Mouse (Mus musculus) MEL (cell line): ENCODE results near the gene Nme2. TPM values are rescaled to one million over a fixed set of nuclear protein-coding genes. Genes with fewer than 3 reads are reported as not detected.
A peak's percentile ranks its signal among the peaks of the same experiment; 100 is the strongest.

Source experiments
- DNase-seq: peaks from one replicate; pipeline ENCODE4 v3.0.0; 2011; ENCODE audit warnings: low read depth, low spot score
- H3K27ac ChIP-seq: 2 replicates; pipeline ENCODE4 v1.5.1; 2012; ENCODE audit warnings: low read depth, mild to moderate bottlenecking, control low read depth, low read length, moderate library complexity; ENCODE audit not compliant: control insufficient read depth
- H3K27me3 ChIP-seq, 2 experiments: fragments of 150-350 bp in 1 of 2; sonication (generic) in 1 of 2; 2 replicates each; pipeline ENCODE4 v1.6.1; 2012; ENCODE audit warnings: low read length in 2 of 2, mild to moderate bottlenecking in 2 of 2, improper control_type of control experiment in 1 of 2, moderate library complexity in 1 of 2; ENCODE audit not compliant: insufficient read depth in 2 of 2, control insufficient read depth in 1 of 2
- H3K36me3 ChIP-seq, 2 experiments: 2 replicates each; pipeline ENCODE4 v1.6.1; 2012 to 2014; ENCODE audit warnings: low read length in 2 of 2, improper control_type of control experiment in 1 of 2, inconsistent platforms in 1 of 2, mild to moderate bottlenecking in 1 of 2; ENCODE audit not compliant: insufficient read depth in 2 of 2, control insufficient read depth in 1 of 2
- H3K4me1 ChIP-seq, 2 experiments: fragments of 150-350 bp in 1 of 2; sonication (generic) in 1 of 2; 2 replicates each; pipeline ENCODE4 v1.6.1; 2012; ENCODE audit warnings: low read length in 2 of 2, improper control_type of control experiment in 1 of 2, mild to moderate bottlenecking in 1 of 2; ENCODE audit not compliant: insufficient read depth in 2 of 2, control insufficient read depth in 1 of 2
- H3K4me3 ChIP-seq, 2 experiments: fragments of 150-350 bp in 1 of 2; sonication (generic) in 1 of 2; 2 replicates each; pipeline ENCODE4 v1.5.1; 2012; ENCODE audit warnings: low read depth in 2 of 2, low read length in 2 of 2, mild to moderate bottlenecking in 2 of 2, moderate library complexity in 2 of 2, control low read depth in 1 of 2, improper control_type of control experiment in 1 of 2; ENCODE audit not compliant: control insufficient read depth in 1 of 2, insufficient read depth in 1 of 2
- H3K79me2 ChIP-seq: 2 replicates; pipeline ENCODE4 v1.6.1; 2012; ENCODE audit warnings: mild to moderate bottlenecking, low read length, moderate library complexity; ENCODE audit not compliant: control insufficient read depth, poor library complexity, insufficient read depth
- H3K9ac ChIP-seq: 2 replicates; pipeline ENCODE4 v1.6.1; 2012; ENCODE audit warnings: low read depth, mild to moderate bottlenecking, control low read depth, low read length, moderate library complexity; ENCODE audit not compliant: control insufficient read depth, poor library complexity, severe bottlenecking
- H3K9me3 ChIP-seq: fragments of 150-350 bp; sonication (generic); replicated peaks from 2 replicates; pipeline ENCODE4 v1.6.1; 2012; ENCODE audit warnings: mild to moderate bottlenecking, low read length, improper control_type of control experiment, moderate library complexity; ENCODE audit not compliant: insufficient read depth
- BHLHE40 ChIP-seq: IDR thresholded peaks from 2 replicates; pipeline ENCODE4 v1.6.1; 2012; ENCODE audit warnings: low read depth, mild to moderate bottlenecking, inconsistent platforms, low read length, improper control_type of control experiment, borderline replicate concordance
- CHD1 ChIP-seq: IDR thresholded peaks from 2 replicates; pipeline ENCODE4 v1.6.1; 2012; ENCODE audit warnings: low read depth, mild to moderate bottlenecking, inconsistent platforms, low read length, improper control_type of control experiment
- CHD2 ChIP-seq: IDR thresholded peaks from 2 replicates; pipeline ENCODE4 v1.6.1; 2011; ENCODE audit warnings: low read length, improper control_type of control experiment
- ELF1 ChIP-seq: IDR thresholded peaks from 2 replicates; pipeline ENCODE4 v1.6.1; 2014; ENCODE audit warnings: low read depth, mild to moderate bottlenecking, inconsistent platforms, low read length, improper control_type of control experiment, moderate library complexity
- EP300 ChIP-seq, 2 experiments: IDR thresholded peaks; 2 replicates each; pipeline ENCODE4 v1.6.1; 2011; ENCODE audit warnings: improper control_type of control experiment in 2 of 2, low read length in 2 of 2, low read depth in 1 of 2, mild to moderate bottlenecking in 1 of 2
- ETS1 ChIP-seq: IDR thresholded peaks from 2 replicates; pipeline ENCODE4 v1.6.1; 2012; ENCODE audit warnings: low read depth, mild to moderate bottlenecking, inconsistent platforms, low read length, improper control_type of control experiment, moderate library complexity
- HCFC1 ChIP-seq: IDR thresholded peaks from 2 replicates; pipeline ENCODE4 v1.6.1; 2012; ENCODE audit warnings: low read depth, mild to moderate bottlenecking, inconsistent platforms, low read length, improper control_type of control experiment, moderate library complexity
- JUND ChIP-seq: IDR thresholded peaks from 2 replicates; pipeline ENCODE4 v1.6.1; 2011; ENCODE audit warnings: low read depth, mild to moderate bottlenecking, improper control_type of control experiment, low read length
- MAFK ChIP-seq: IDR thresholded peaks from 2 replicates; pipeline ENCODE4 v1.6.1; 2011; ENCODE audit warnings: low read depth, mild to moderate bottlenecking, low read length, improper control_type of control experiment, borderline replicate concordance
- MAX ChIP-seq: IDR thresholded peaks from 2 replicates; pipeline ENCODE4 v1.6.1; 2011; ENCODE audit warnings: low read length, improper control_type of control experiment
- MAZ ChIP-seq: IDR thresholded peaks from 2 replicates; pipeline ENCODE4 v1.6.1; 2012; ENCODE audit warnings: low read depth, mild to moderate bottlenecking, inconsistent platforms, low read length, improper control_type of control experiment
- MEF2A ChIP-seq: IDR thresholded peaks from 2 replicates; pipeline ENCODE4 v1.6.1; 2014; ENCODE audit warnings: low read depth, mild to moderate bottlenecking, inconsistent platforms, low read length, improper control_type of control experiment; ENCODE audit not compliant: poor library complexity, insufficient replicate concordance, severe bottlenecking; ENCODE audit errors: extremely low read depth
- MXI1 ChIP-seq: IDR thresholded peaks from 2 replicates; pipeline ENCODE4 v1.6.1; 2011; ENCODE audit warnings: mild to moderate bottlenecking, low read depth, low read length, improper control_type of control experiment
- MYB ChIP-seq: IDR thresholded peaks from 2 replicates; pipeline ENCODE4 v1.6.1; 2011; ENCODE audit warnings: mild to moderate bottlenecking, low read depth, low read length, improper control_type of control experiment
- MYC ChIP-seq: IDR thresholded peaks from 2 replicates; pipeline ENCODE4 v1.6.1; 2011; ENCODE audit warnings: low read depth, mild to moderate bottlenecking, low read length, improper control_type of control experiment, moderate library complexity
- NRF1 ChIP-seq: IDR thresholded peaks from 2 replicates; pipeline ENCODE4 v1.6.1; 2014; ENCODE audit warnings: low read depth, mild to moderate bottlenecking, inconsistent platforms, low read length, improper control_type of control experiment, moderate library complexity; ENCODE audit not compliant: poor library complexity, insufficient read depth, severe bottlenecking
- POLR2A ChIP-seq, 2 experiments: IDR thresholded peaks; 2 replicates each; pipeline ENCODE4 v1.6.1; 2011 to 2012; ENCODE audit warnings: low read length in 2 of 2, mild to moderate bottlenecking in 2 of 2, control low read depth in 1 of 2, improper control_type of control experiment in 1 of 2, low read depth in 1 of 2, moderate library complexity in 1 of 2; ENCODE audit not compliant: control insufficient read depth in 1 of 2, insufficient read depth in 1 of 2, poor library complexity in 1 of 2
- POLR2AphosphoS2 ChIP-seq: IDR thresholded peaks from 2 replicates; pipeline ENCODE4 v1.6.1; 2011; ENCODE audit warnings: low read length, improper control_type of control experiment
- RCOR1 ChIP-seq: IDR thresholded peaks from 2 replicates; pipeline ENCODE4 v1.6.1; 2012; ENCODE audit warnings: low read depth, mild to moderate bottlenecking, inconsistent platforms, low read length, improper control_type of control experiment
- SIN3A ChIP-seq: IDR thresholded peaks from 2 replicates; pipeline ENCODE4 v1.6.1; 2012; ENCODE audit warnings: low read length, improper control_type of control experiment, inconsistent platforms
- SMC3 ChIP-seq: IDR thresholded peaks from 2 replicates; pipeline ENCODE4 v1.6.1; 2011; ENCODE audit warnings: low read depth, low read length, improper control_type of control experiment
- TAL1 ChIP-seq: IDR thresholded peaks from 2 replicates; pipeline ENCODE4 v1.6.1; 2012; ENCODE audit warnings: mild to moderate bottlenecking, inconsistent platforms, low read length, moderate library complexity, mixed read lengths
- TBP ChIP-seq: IDR thresholded peaks from 2 replicates; pipeline ENCODE4 v1.8.0; 2011; ENCODE audit warnings: low read depth, low read length, improper control_type of control experiment
- TCF12 ChIP-seq: IDR thresholded peaks from 2 replicates; pipeline ENCODE4 v1.6.1; 2014; ENCODE audit warnings: low read depth, mild to moderate bottlenecking, inconsistent platforms, low read length, improper control_type of control experiment, moderate library complexity
- UBTF ChIP-seq: IDR thresholded peaks from 2 replicates; pipeline ENCODE4 v1.6.1; 2012; ENCODE audit warnings: low read depth, mild to moderate bottlenecking, inconsistent platforms, low read length, improper control_type of control experiment, moderate library complexity, borderline replicate concordance; ENCODE audit not compliant: insufficient read depth
- USF1 ChIP-seq: IDR thresholded peaks from 2 replicates; pipeline ENCODE4 v1.6.1; 2014; ENCODE audit warnings: low read depth, mild to moderate bottlenecking, inconsistent platforms, low read length, improper control_type of control experiment, moderate library complexity
- ZC3H11A ChIP-seq: IDR thresholded peaks from 2 replicates; pipeline ENCODE4 v1.6.1; 2012; ENCODE audit warnings: low read depth, mild to moderate bottlenecking, inconsistent platforms, low read length, improper control_type of control experiment
- ZKSCAN1 ChIP-seq: IDR thresholded peaks from 2 replicates; pipeline ENCODE4 v1.6.1; 2012; ENCODE audit warnings: low read depth, mild to moderate bottlenecking, inconsistent platforms, low read length, improper control_type of control experiment, moderate library complexity
- ZNF384 ChIP-seq: IDR thresholded peaks from 2 replicates; pipeline ENCODE4 v1.6.1; 2012; ENCODE audit warnings: low read depth, mild to moderate bottlenecking, inconsistent platforms, low read length, improper control_type of control experiment
- polyA plus RNA-seq, 2 experiments: library from polyadenylated mRNA; stranded (reverse) in 1 of 2; unstranded in 1 of 2; fragments of >175 nt in 1 of 2; fragments of >200 nt in 1 of 2; gene quantifications; 2 replicates each; pipeline versions ENCODE4 v1.2.1 to v1.2.4; 2012; ENCODE audit warnings: low replicate concordance in 2 of 2, low read depth in 1 of 2; ENCODE audit not compliant: insufficient read length in 2 of 2, insufficient read depth in 1 of 2, missing spikeins in 1 of 2
- total RNA-seq: library from RNA; depleted of rRNA; stranded (reverse); fragments of 300-350 nt; gene quantifications from 2 replicates; pipeline ENCODE4 v1.2.3, GENCODE M21; 2012

The Nme2 gene
- total and polyA plus RNA-seq, 3 experiments = 126 to 530 TPM; not detected in 1

GRCm38 (mm10) chr11:93968848-93969128 is 12.7 kb upstream of the Nme2 start:
- DNase-seq = no peak
- peak overlapping the region; percentile 56 for H3K9ac ChIP-seq
- TF ChIP-seq CHD2 (no peak), RCOR1 (peak; percentile 58; the same call in 1 of the 2 replicates), EP300 (IDR thresholded peaks at IDR 0.05; ENCODE audit: low read depth in 1 of 2, low read length in 2 of 2) (peak in 1 of 2 experiments; percentile 52; a peak in 2 of 4 replicates)
- peaks cover 8 to 27% of the 10 kb centered on the region in 2 experiments for H3K36me3 ChIP-seq
- no peak overlapping the region for H3K27ac ChIP-seq
- H3K27me3 ChIP-seq = peaks cover 0 to 2% of the 10 kb centered on the region in 2 experiments; a peak in 1 of 4 replicates
- H3K4me3 ChIP-seq = peak overlapping the region; percentile 44 to 52
- H3K9me3 ChIP-seq = no peaks in the 10 kb centered on the region
- H3K79me2 ChIP-seq = peaks cover 35% of the 10 kb centered on the region
- peaks cover 4 to 17% of the 10 kb centered on the region in 2 experiments for H3K4me1 ChIP-seq

GRCm38 (mm10) chr11:93968005-93968847 is 12.2 kb upstream of the Nme2 start, which contains the start of the genes Gm20390 and Nme1:
Gene Gm20390 (minus strand): TSS chr11:93968293.
Gene Nme1 (minus strand): TSS chr11:93968521.
- H3K27me3 ChIP-seq = 0 out of 4 replicates have a peak, but pooled peaks cover 0 to 2% of the 10 kb centered on the region in 2 experiments
- TF ChIP-seq POLR2AphosphoS2 (peak; percentile 73; the same call in 1 of the 2 replicates), ELF1 (peak; percentile 86), MYC (peak; percentile 99), JUND (no peak), SMC3 (peak; percentile 87), ZNF384 (peak; percentile 93), TAL1 (no peak), TBP (peak; percentile 96), NRF1 (0 out of 2 replicates have a peak, but pooled peaks have one; percentile 38), BHLHE40 (peak; percentile 77; the same call in 1 of the 2 replicates), MAX (peak; percentile 99), CHD2 (no peak), MEF2A (no peak), MAZ (peak; percentile 97), HCFC1 (peak; percentile 97), CHD1 (no peak), ZKSCAN1 (no peak), TCF12 (peak; percentile 90), UBTF (peak; percentile 98), MXI1 (peak; percentile 100), RCOR1 (peak; percentile 16; the same call in 1 of the 2 replicates), SIN3A (peak; percentile 99), USF1 (peak; percentile 98), MAFK (no peak), EP300 (IDR thresholded peaks at IDR 0.05; ENCODE audit: low read depth in 1 of 2, low read length in 2 of 2) (peak in 1 of 2 experiments; percentile 71; a peak in 2 of 4 replicates), MYB (no peak), POLR2A (IDR thresholded peaks at IDR 0.05; ENCODE audit: control insufficient read depth in 1 of 2, insufficient read depth in 1 of 2, low read depth in 1 of 2, low read length in 2 of 2, poor library complexity in 1 of 2) (peak; percentile 80 to 90; a peak in 3 of 4 replicates), ZC3H11A (peak; percentile 89), ETS1 (peak; percentile 91)

More at GRCm38 (mm10) chr11:93968005-93968847, 12.2 kb upstream of the Nme2 start, which contains the start of the genes Gm20390 and Nme1:
- Histone ChIP-seq H3K36me3 (peaks cover 8 to 30% of the 10 kb centered on the region in 2 experiments), H3K4me1 (peaks cover 4 to 21% of the 10 kb centered on the region in 2 experiments), H3K9ac (peak within 1 kb of the TSS; percentile 82), H3K9me3 (no peaks in the 10 kb centered on the region), H3K79me2 (peaks cover 40% of the 10 kb centered on the region), H3K27ac (peak within 1 kb of the TSS; percentile 74), H3K4me3 (peak within 1 kb of the TSS; percentile 66 to 74)
- DNase-seq = peak; percentile 100
